Mouse (Mus musculus) heart, postnatal 0 days (tissue): ENCODE measurements around the gene Olfr934. TPM values are rescaled to one million over a fixed set of nuclear protein-coding genes. Genes with fewer than 3 reads are reported as not detected.

ENCODE experiments used
- ATAC-seq: fragments of 200-750 bp; cut with Nextera tagmentation; 2 replicates; pipeline ENCODE4 v1.8.0; 2017; ENCODE audit warnings: low read depth, moderate number of reproducible peaks, moderate library complexity; ENCODE audit not compliant: insufficient read depth
- DNase-seq: peaks from one replicate; pipeline ENCODE4 v3.0.0-alpha.2; 2016; ENCODE audit warnings: low spot score
- H3K27ac ChIP-seq: fragments of 300-500 bp; sonication (generic); 2 replicates; pipeline ENCODE4 v1.5.1; 2014; ENCODE audit warnings: low read depth, mild to moderate bottlenecking
- H3K27me3 ChIP-seq: fragments of 300-500 bp; sonication (generic); 2 replicates; pipeline ENCODE4 v1.6.1; 2014; ENCODE audit warnings: low read length, mixed read lengths; ENCODE audit not compliant: control insufficient read depth, insufficient read depth
- H3K36me3 ChIP-seq: fragments of 300-500 bp; sonication (generic); replicated peaks from 2 replicates; pipeline ENCODE4 v1.6.1; 2014; ENCODE audit warnings: low read length, mixed read lengths; ENCODE audit not compliant: control insufficient read depth, insufficient read depth
- H3K4me1 ChIP-seq: fragments of 300-500 bp; sonication (generic); 2 replicates; pipeline ENCODE4 v1.6.1; 2014; ENCODE audit warnings: antibody characterized with exemption; ENCODE audit not compliant: control insufficient read depth, insufficient read depth
- H3K4me2 ChIP-seq: fragments of 300-500 bp; sonication (generic); 2 replicates; pipeline ENCODE4 v1.6.1; 2014; ENCODE audit warnings: low read depth, mild to moderate bottlenecking, low read length, moderate library complexity
- H3K4me3 ChIP-seq: fragments of 300-500 bp; sonication (generic); 2 replicates; pipeline ENCODE4 v1.5.1; 2014; ENCODE audit warnings: low read depth, low read length
- H3K9ac ChIP-seq: fragments of 300-500 bp; sonication (generic); replicated peaks from 2 replicates; pipeline ENCODE4 v1.6.1; 2014; ENCODE audit warnings: low read depth, low read length, mixed read lengths
- H3K9me3 ChIP-seq: fragments of 300-500 bp; sonication (generic); replicated peaks from 2 replicates; pipeline ENCODE4 v1.6.1; 2016; ENCODE audit warnings: low read length; ENCODE audit not compliant: control insufficient read depth
- CTCF ChIP-seq: IDR thresholded peaks from 2 replicates; pipeline ENCODE4 v1.5.1; 2016; ENCODE audit warnings: antibody characterized with exemption, control low read depth, low read depth
- EP300 ChIP-seq: IDR thresholded peaks from 2 replicates; pipeline ENCODE4 v1.6.1; 2016; ENCODE audit warnings: antibody characterized with exemption, low read depth
- WGBS: fragments of 180-500 bp; shearing (Covaris S2); extraction: QIAGEN DNeasy Blood & Tissue Kit; methylation state at CpG from one replicate; pipeline ENCODE4 v1.1.7; 2014; 5-methylcytosine and 5-hydroxymethylcytosine counted together
- polyA plus RNA-seq: library from polyadenylated mRNA; unstranded; fragments of >200 nt; fragmentation: Nextera tagmentation; extraction: Ambion mirVana; gene quantifications from 2 replicates; pipeline ENCODE4 v1.2.1, GENCODE M21; 2015
- total RNA-seq: library from RNA; depleted of rRNA; stranded (reverse); fragments of >200 nt; gene quantifications from 2 replicates; pipeline ENCODE4 v1.2.3, GENCODE M21; 2014; ENCODE audit warnings: low replicate concordance; rRNA removed

Gene Olfr934
- total RNA-seq, result not detected in 2 replicates
- not detected in 2 replicates for polyA plus RNA-seq

- DNase-seq, result no peak
- no peak within 1 kb of the TSS for H3K27ac ChIP-seq
- no peaks in the 10 kb centered on the region for H3K4me1 ChIP-seq
- H3K4me3 ChIP-seq, result no peak within 1 kb of the TSS
- H3K9ac ChIP-seq, result no peak within 1 kb of the TSS
- WGBS, result 73% methylated on average over 2 of the region's 2 CpGs
- no peaks in the 10 kb centered on the region for H3K27me3 ChIP-seq
- no peak for TF ChIP-seq EP300
- no peak for TF ChIP-seq CTCF
- H3K36me3 ChIP-seq, result no peaks in the 10 kb centered on the region
- H3K9me3 ChIP-seq, result no peaks in the 10 kb centered on the region
- no peak for ATAC-seq
- H3K4me2 ChIP-seq, result no peak within 1 kb of the TSS
These were observed at the start of gene Olfr934 for GRCm38 (mm10) chr9:38988215-38988614. Olfr934 (minus strand) TSS chr9:38988315.

GRCm38 (mm10) chr9:39023277-39023676 lies 35.2 kb upstream of the Olfr934 start, which contains the start of gene Olfr146:
Olfr146 (minus strand) TSS chr9:39023377.
- TF ChIP-seq EP300, result no peak
- no peak for TF ChIP-seq CTCF
- no peaks in the 10 kb centered on the region for H3K27me3 ChIP-seq
- ATAC-seq (no peak), DNase-seq (no peak)
- no peaks in the 10 kb centered on the region for H3K4me1 ChIP-seq
- WGBS, result 64% methylated on average over 1 of the region's 1 CpGs
- no peak within 1 kb of the TSS for H3K4me2 ChIP-seq
- H3K27ac ChIP-seq, result no peak within 1 kb of the TSS
- no peaks in the 10 kb centered on the region for H3K36me3 ChIP-seq
- no peak within 1 kb of the TSS for H3K4me3 ChIP-seq
- no peaks in the 10 kb centered on the region for H3K9me3 ChIP-seq
- H3K9ac ChIP-seq, result no peak within 1 kb of the TSS

GRCm38 (mm10) chr9:38999583-38999982 lies 11.5 kb upstream of the Olfr934 start, which contains the start of gene Olfr935:
Olfr935 (minus strand) TSS chr9:38999683.
- H3K36me3 ChIP-seq, result no peaks in the 10 kb centered on the region
- H3K9me3 ChIP-seq, result no peaks in the 10 kb centered on the region
- no peak within 1 kb of the TSS for H3K27ac ChIP-seq
- 63% methylated on average over 2 of the region's 2 CpGs for WGBS
- no peaks in the 10 kb centered on the region for H3K27me3 ChIP-seq
- H3K4me3 ChIP-seq, result no peak within 1 kb of the TSS
- DNase-seq, result no peak
- no peaks in the 10 kb centered on the region for H3K4me1 ChIP-seq
- no peak within 1 kb of the TSS for H3K9ac ChIP-seq
- no peak for ATAC-seq
- H3K4me2 ChIP-seq, result no peak within 1 kb of the TSS
- no peak for TF ChIP-seq CTCF
- no peak for TF ChIP-seq EP300

GRCm38 (mm10) chr9:38972013-38972412 lies 16.1 kb downstream of the Olfr934 start, which contains the start of gene Olfr933:
Olfr933 (plus strand) TSS chr9:38972313.
- Histone ChIP-seq H3K4me3 (no peak within 1 kb of the TSS), H3K9ac (no peak within 1 kb of the TSS), H3K9me3 (no peaks in the 10 kb centered on the region), H3K27ac (no peak within 1 kb of the TSS), H3K4me1 (no peaks in the 10 kb centered on the region), H3K36me3 (no peaks in the 10 kb centered on the region), H3K4me2 (no peak within 1 kb of the TSS), H3K27me3 (no peaks in the 10 kb centered on the region)
- TF ChIP-seq EP300 (no peak), CTCF (no peak)
- ATAC-seq (no peak), DNase-seq (no peak)
- WGBS, result 66% methylated on average over 4 of the region's 4 CpGs

- no peak overlapping the region for H3K4me3 ChIP-seq
- H3K27me3 ChIP-seq, result no peaks in the 10 kb centered on the region
- H3K9me3 ChIP-seq, result no peaks in the 10 kb centered on the region
- WGBS, result 60% methylated on average over 4 of the region's 4 CpGs
- DNase-seq (no peak), ATAC-seq (no peak)
- H3K36me3 ChIP-seq, result no peaks in the 10 kb centered on the region
- no peak overlapping the region for H3K27ac ChIP-seq
- no peaks in the 10 kb centered on the region for H3K4me1 ChIP-seq
- TF ChIP-seq EP300, result no peak
- peak; percentile 17; the same call in 1 of the 2 replicates for TF ChIP-seq CTCF
- no peak overlapping the region for H3K4me2 ChIP-seq
- H3K9ac ChIP-seq, result no peak overlapping the region
These were observed 34.0 kb downstream of the Olfr934 start for GRCm38 (mm10) chr9:38954124-38954416.

GRCm38 (mm10) chr9:38953401-38954123 lies 34.6 kb downstream of the Olfr934 start:
- Histone ChIP-seq H3K4me3 (no peak overlapping the region), H3K27ac (no peak overlapping the region), H3K9me3 (no peaks in the 10 kb centered on the region), H3K4me2 (no peak overlapping the region), H3K27me3 (no peaks in the 10 kb centered on the region), H3K36me3 (no peaks in the 10 kb centered on the region), H3K4me1 (no peaks in the 10 kb centered on the region), H3K9ac (no peak overlapping the region)
- no peak for ATAC-seq
- no peak for DNase-seq
- TF ChIP-seq EP300, result no peak
- TF ChIP-seq CTCF, result no peak
- 57% methylated on average over 7 of the region's 7 CpGs for WGBS

Other genes with a start within 250 kb of the Olfr934 start
- 0.19 and 0.80 TPM in 2 replicates for gene Olfr920, start 236.0 kb downstream of the Olfr934 start, total RNA-seq
- gene Olfr920, start 236.0 kb downstream of the Olfr934 start, polyA plus RNA-seq, result 0.03 and 0.04 TPM in 2 replicates
- not detected in 2 replicates for gene Olfr921, start 215.2 kb downstream of the Olfr934 start, total RNA-seq
- gene Olfr921, start 215.2 kb downstream of the Olfr934 start, polyA plus RNA-seq, result not detected in 2 replicates
- gene Olfr922, start 173.7 kb downstream of the Olfr934 start, total RNA-seq, result not detected in 2 replicates
- not detected in 2 replicates for gene Olfr922, start 173.7 kb downstream of the Olfr934 start, polyA plus RNA-seq
- gene Olfr923, start 161.8 kb downstream of the Olfr934 start, total RNA-seq, result not detected in 2 replicates
- gene Olfr923, start 161.8 kb downstream of the Olfr934 start, polyA plus RNA-seq, result not detected in 2 replicates
- gene Olfr924, start 143.9 kb downstream of the Olfr934 start, total RNA-seq, result not detected in 2 replicates
- gene Olfr924, start 143.9 kb downstream of the Olfr934 start, polyA plus RNA-seq, result not detected in 2 replicates
- gene Olfr26, start 133.3 kb downstream of the Olfr934 start, total RNA-seq, result not detected in 2 replicates
- not detected in 2 replicates for gene Olfr26, start 133.3 kb downstream of the Olfr934 start, polyA plus RNA-seq
- not detected in 2 replicates for gene Olfr926, start 111.2 kb downstream of the Olfr934 start, total RNA-seq
- not detected in 2 replicates for gene Olfr926, start 111.2 kb downstream of the Olfr934 start, polyA plus RNA-seq
- gene Olfr930, start 58.5 kb downstream of the Olfr934 start, total RNA-seq, result not detected in 2 replicates
- gene Olfr930, start 58.5 kb downstream of the Olfr934 start, polyA plus RNA-seq, result not detected in 2 replicates
- not detected in 2 replicates for gene Olfr933, start 16.0 kb downstream of the Olfr934 start, total RNA-seq
- gene Olfr933, start 16.0 kb downstream of the Olfr934 start, polyA plus RNA-seq, result not detected in 2 replicates
- gene Olfr935, start 11.4 kb upstream of the Olfr934 start, total RNA-seq, result not detected in 2 replicates
- not detected in 2 replicates for gene Olfr935, start 11.4 kb upstream of the Olfr934 start, polyA plus RNA-seq
- not detected in 2 replicates for gene Olfr146, start 35.1 kb upstream of the Olfr934 start, total RNA-seq
- not detected in 2 replicates for gene Olfr146, start 35.1 kb upstream of the Olfr934 start, polyA plus RNA-seq
- not detected in 2 replicates for gene Olfr937, start 76.6 kb upstream of the Olfr934 start, total RNA-seq
- gene Olfr937, start 76.6 kb upstream of the Olfr934 start, polyA plus RNA-seq, result not detected in 2 replicates
- gene Olfr938, start 90.6 kb upstream of the Olfr934 start, total RNA-seq, result not detected in 2 replicates
- gene Olfr938, start 90.6 kb upstream of the Olfr934 start, polyA plus RNA-seq, result not detected in 2 replicates
- not detected in 2 replicates for gene Olfr27, start 139.8 kb upstream of the Olfr934 start, total RNA-seq
- not detected in 2 replicates for gene Olfr27, start 139.8 kb upstream of the Olfr934 start, polyA plus RNA-seq
- not detected in 2 replicates for gene Olfr943, start 178.0 kb upstream of the Olfr934 start, total RNA-seq
- gene Olfr943, start 178.0 kb upstream of the Olfr934 start, polyA plus RNA-seq, result not detected in 2 replicates
- not detected in 2 replicates for gene Olfr944, start 213.6 kb upstream of the Olfr934 start, total RNA-seq
- not detected in 2 replicates for gene Olfr944, start 213.6 kb upstream of the Olfr934 start, polyA plus RNA-seq